Mouse (Mus musculus): Measurements from ENCODE around the gene Hoxc10.

DNA sequence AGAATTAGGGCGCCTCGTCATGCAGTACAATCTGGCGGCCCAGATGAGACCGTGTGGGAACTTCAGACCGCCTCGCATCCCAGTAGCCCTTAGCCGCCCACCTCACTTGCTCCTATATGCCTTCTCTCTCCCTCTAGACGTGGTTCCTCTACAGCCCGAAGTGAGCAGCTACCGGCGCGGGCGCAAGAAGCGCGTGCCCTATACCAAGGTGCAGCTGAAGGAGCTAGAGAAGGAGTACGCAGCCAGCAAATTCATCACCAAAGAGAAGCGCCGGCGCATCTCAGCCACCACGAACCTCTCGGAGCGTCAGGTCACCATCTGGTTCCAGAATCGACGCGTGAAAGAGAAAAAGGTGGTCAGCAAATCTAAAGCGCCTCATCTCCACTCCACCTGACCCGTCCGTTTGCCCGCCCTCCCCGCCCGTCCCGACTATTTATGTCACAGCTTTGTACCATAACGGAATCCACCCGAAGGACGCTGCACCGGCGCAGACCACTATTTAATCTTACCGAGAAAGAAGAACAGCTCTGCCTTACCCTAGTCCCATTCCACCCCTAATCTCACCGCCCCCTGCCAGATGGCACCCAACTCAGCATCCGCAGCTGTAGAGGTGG lies 39.5 kb upstream of the Hoxc10 start:
- TF ChIP-seq CTCF (IDR thresholded peaks at IDR 0.05; ENCODE audit: low read depth, low read length) (no peak), POLR2A (IDR thresholded peaks at IDR 0.05; ENCODE audit: borderline replicate concordance, low read depth, low read length) (no peak)

Measured in bone marrow macrophage, adult 2 months (primary cell).